Mouse (Mus musculus): Measurements from ENCODE around the gene Cdh13.

- TF ChIP-seq CTCF (IDR thresholded peaks at IDR 0.05; ENCODE audit: borderline replicate concordance, insufficient read depth, low read depth, low read length): no peak
- no peak for TF ChIP-seq POLR2A (IDR thresholded peaks at IDR 0.05; ENCODE audit: borderline replicate concordance, insufficient read depth, low read length)
Measured at GRCm38 (mm10) chr8:119057876-119058275, 774.3 kb downstream of the Cdh13 start.
